Mouse (Mus musculus): ENCODE measurements around the gene Stat4.

DNA sequence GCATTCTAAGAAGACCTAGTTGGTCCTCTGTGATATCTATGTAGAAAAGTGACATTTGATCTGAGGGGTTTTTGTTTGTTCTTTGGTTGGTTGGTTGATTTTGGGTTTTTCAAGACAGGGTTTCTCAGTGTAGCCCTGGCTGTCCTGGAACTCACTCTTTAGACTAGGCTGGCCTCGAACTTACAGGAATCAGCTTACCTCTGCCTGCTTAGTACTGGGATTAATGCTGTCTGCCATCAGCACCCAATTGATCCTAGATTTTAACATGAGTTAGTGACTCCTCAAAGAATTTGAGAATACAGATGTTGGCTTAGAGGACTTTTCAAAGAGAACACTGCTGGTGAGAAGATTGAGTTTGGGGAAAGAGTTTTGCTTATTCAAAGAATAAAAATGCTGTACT, 130.8 kb downstream of the Stat4 start:
- TF ChIP-seq CTCF (IDR thresholded peaks at IDR 0.05; ENCODE audit: insufficient read depth, low read depth, low read length) = no peak
- TF ChIP-seq POLR2A (IDR thresholded peaks at IDR 0.05; ENCODE audit: insufficient read depth, low read depth, low read length) = no peak

Measured in olfactory bulb, adult 2 months (tissue).